Mouse (Mus musculus) olfactory bulb, adult 2 months (tissue): ENCODE data around the gene Arhgap45. TPM values are rescaled to one million over a fixed set of nuclear protein-coding genes. Genes with fewer than 3 reads are reported as not detected.

ENCODE experiments used
- H3K27ac ChIP-seq: fragments of 200-500 bp; 2 replicates; pipeline ENCODE4 v1.5.1; 2012; ENCODE audit warnings: low read depth, low read length; ENCODE audit not compliant: insufficient read depth
- H3K4me1 ChIP-seq: fragments of 200-500 bp; 2 replicates; pipeline ENCODE4 v1.6.1; 2012; ENCODE audit warnings: low read length; ENCODE audit not compliant: control insufficient read depth, insufficient read depth
- H3K4me3 ChIP-seq: fragments of 200-500 bp; 2 replicates; pipeline ENCODE4 v1.5.1; 2012; ENCODE audit warnings: mild to moderate bottlenecking, low read depth, low read length, moderate library complexity; ENCODE audit not compliant: insufficient read depth
- CTCF ChIP-seq: fragments of 200-500 bp; IDR thresholded peaks from 2 replicates; pipeline ENCODE4 v1.5.1; 2012; ENCODE audit warnings: low read depth, mild to moderate bottlenecking, low read length, moderate library complexity; ENCODE audit not compliant: insufficient read depth
- POLR2A ChIP-seq: fragments of 200-500 bp; IDR thresholded peaks from 2 replicates; pipeline ENCODE4 v1.6.1; 2012; ENCODE audit warnings: mild to moderate bottlenecking, low read depth, low read length, moderate library complexity; ENCODE audit not compliant: insufficient read depth
- WGBS: fragments of 180-500 bp; shearing (Covaris S2); methylation state at CpG from one replicate; pipeline ENCODE4 v1.1.7; 2018; 5-methylcytosine and 5-hydroxymethylcytosine counted together
- polyA plus RNA-seq: library from polyadenylated mRNA; stranded (reverse); fragments of >200 nt; gene quantifications from 2 replicates; pipeline ENCODE4 v1.2.4, GENCODE M21; 2012; ENCODE audit warnings: low replicate concordance; ENCODE audit not compliant: missing spikeins, insufficient read depth, insufficient read length

The Arhgap45 gene
- polyA plus RNA-seq, 1 experiment, result 203 TPM

- WGBS, result 16% methylated on average over 15 of the region's 15 CpGs
Observed at GRCm38 (mm10) chr10:80018739-80019297, 2.4 kb downstream of the Arhgap45 start.

GRCm38 (mm10) chr10:80019471-80020131 lies 3.1 kb downstream of the Arhgap45 start:
- TF ChIP-seq POLR2A (no peak), CTCF (no peak)
- Histone ChIP-seq H3K27ac (no peak overlapping the region), H3K4me1 (peaks cover 3% of the 10 kb centered on the region), H3K4me3 (no peak overlapping the region)
- WGBS, result 27% methylated on average over 20 of the region's 20 CpGs

More at GRCm38 (mm10) chr10:80018739-80019297, 2.4 kb downstream of the Arhgap45 start:
- H3K27ac ChIP-seq, result no peak overlapping the region
- TF ChIP-seq POLR2A (no peak), CTCF (no peak)
- H3K4me1 ChIP-seq, result peaks cover 3% of the 10 kb centered on the region
- H3K4me3 ChIP-seq, result no peak overlapping the region

- TF ChIP-seq POLR2A (no peak), CTCF (no peak)
- Histone ChIP-seq H3K4me3 (no peak overlapping the region), H3K27ac (no peak overlapping the region), H3K4me1 (peaks cover 3% of the 10 kb centered on the region)
- 43% methylated on average over 11 of the region's 11 CpGs for WGBS
Observed at GRCm38 (mm10) chr10:80020191-80020590, 3.7 kb downstream of the Arhgap45 start.

GRCm38 (mm10) chr10:80020603-80021319 lies 4.3 kb downstream of the Arhgap45 start:
- Histone ChIP-seq H3K27ac (no peak overlapping the region), H3K4me3 (no peak overlapping the region), H3K4me1 (peaks cover 3% of the 10 kb centered on the region)
- no peak for TF ChIP-seq CTCF
- no peak for TF ChIP-seq POLR2A
- 83% methylated on average over 18 of the region's 18 CpGs for WGBS

GRCm38 (mm10) chr10:80021320-80021641 lies 4.8 kb downstream of the Arhgap45 start:
- 89% methylated on average over 13 of the region's 13 CpGs for WGBS
- Histone ChIP-seq H3K27ac (no peak overlapping the region), H3K4me1 (peaks cover 3% of the 10 kb centered on the region), H3K4me3 (no peak overlapping the region)
- TF ChIP-seq POLR2A (no peak), CTCF (no peak)

- WGBS, result 82% methylated on average over 12 of the region's 12 CpGs
- no peak overlapping the region for H3K27ac ChIP-seq
- no peak for TF ChIP-seq POLR2A
- no peak for TF ChIP-seq CTCF
- peaks cover 3% of the 10 kb centered on the region for H3K4me1 ChIP-seq
- no peak overlapping the region for H3K4me3 ChIP-seq
Observed at GRCm38 (mm10) chr10:80022164-80022563, 5.7 kb downstream of the Arhgap45 start.

- no peak overlapping the region for H3K27ac ChIP-seq
- H3K4me1 ChIP-seq, result peaks cover 3% of the 10 kb centered on the region
- TF ChIP-seq POLR2A (no peak), CTCF (no peak)
- 90% methylated on average over 8 of the region's 8 CpGs for WGBS
- no peak overlapping the region for H3K4me3 ChIP-seq
Observed at GRCm38 (mm10) chr10:80022806-80023205, 6.4 kb downstream of the Arhgap45 start.

- 80% methylated on average over 5 of the region's 5 CpGs for WGBS
- Histone ChIP-seq H3K4me3 (no peak overlapping the region), H3K4me1 (peaks cover 3% of the 10 kb centered on the region), H3K27ac (no peak overlapping the region)
- no peak for TF ChIP-seq POLR2A
- no peak for TF ChIP-seq CTCF
Observed at GRCm38 (mm10) chr10:80023758-80024157, 7.3 kb downstream of the Arhgap45 start.
